Mouse (Mus musculus) forebrain, embryonic 11.5 days (tissue): ENCODE results near the gene Nlrp9b. TPM values are rescaled to one million over a fixed set of nuclear protein-coding genes. Genes with fewer than 3 reads are reported as not detected.
"Not testable (repeated sequence)": the region's sequence is repeated elsewhere in the genome, so short reads cannot be mapped to it uniquely, and the experiment has no call there.

Source experiments
- ATAC-seq: fragments of 200-750 bp; cut with Nextera tagmentation; replicated peaks from 2 replicates; pipeline ENCODE4 v1.8.0; 2017; ENCODE audit warnings: moderate TSS enrichment; ENCODE audit not compliant: low FRiP score
- DNase-seq: peaks from one replicate; pipeline ENCODE4 v3.0.0-alpha.2; 2017; ENCODE audit warnings: low spot score
- H3K27ac ChIP-seq: fragments of 300-500 bp; sonication (generic); 2 replicates; pipeline ENCODE4 v1.5.1; 2014; ENCODE audit warnings: low read depth, low read length
- H3K27me3 ChIP-seq: fragments of 300-500 bp; sonication (generic); 2 replicates; pipeline ENCODE4 v1.6.1; 2014; ENCODE audit warnings: mild to moderate bottlenecking, low read length, mixed read lengths; ENCODE audit not compliant: control insufficient read depth, insufficient read depth
- H3K36me3 ChIP-seq: fragments of 300-500 bp; sonication (generic); 2 replicates; pipeline ENCODE4 v1.6.1; 2014; ENCODE audit warnings: mild to moderate bottlenecking, low read length, moderate library complexity, mixed read lengths; ENCODE audit not compliant: control insufficient read depth, insufficient read depth
- H3K4me1 ChIP-seq: fragments of 300-500 bp; sonication (generic); replicated peaks from 2 replicates; pipeline ENCODE4 v1.6.1; 2014; ENCODE audit warnings: low read length, mixed read lengths; ENCODE audit not compliant: control insufficient read depth, insufficient read depth
- H3K4me2 ChIP-seq: fragments of 300-500 bp; sonication (generic); 2 replicates; pipeline ENCODE4 v1.6.1; 2014; ENCODE audit warnings: low read depth, mild to moderate bottlenecking, low read length, moderate library complexity, mixed read lengths; ENCODE audit not compliant: severe bottlenecking
- H3K4me3 ChIP-seq: fragments of 300-500 bp; sonication (generic); 2 replicates; pipeline ENCODE4 v1.5.1; 2014; ENCODE audit warnings: low read depth, low read length
- H3K9ac ChIP-seq: fragments of 300-500 bp; sonication (generic); 2 replicates; pipeline ENCODE4 v1.6.1; 2014; ENCODE audit warnings: low read length
- H3K9me3 ChIP-seq: fragments of 300-500 bp; sonication (generic); 2 replicates; pipeline ENCODE4 v1.6.1; 2016; ENCODE audit warnings: low read length, mixed read lengths; ENCODE audit not compliant: control insufficient read depth
- WGBS: fragments of 180-500 bp; shearing (Covaris S2); extraction: QIAGEN DNeasy Blood & Tissue Kit; methylation state at CpG from one replicate; pipeline ENCODE4 v1.1.7; 2014; 5-methylcytosine and 5-hydroxymethylcytosine counted together
- polyA plus RNA-seq: library from polyadenylated mRNA; unstranded; fragments of >200 nt; fragmentation: Nextera tagmentation; extraction: Ambion mirVana; gene quantifications from 2 replicates; pipeline ENCODE4 v1.2.1, GENCODE M21; 2014

Gene Nlrp9b
- polyA plus RNA-seq, 1 experiment from 2014 or later: not detected

DNA sequence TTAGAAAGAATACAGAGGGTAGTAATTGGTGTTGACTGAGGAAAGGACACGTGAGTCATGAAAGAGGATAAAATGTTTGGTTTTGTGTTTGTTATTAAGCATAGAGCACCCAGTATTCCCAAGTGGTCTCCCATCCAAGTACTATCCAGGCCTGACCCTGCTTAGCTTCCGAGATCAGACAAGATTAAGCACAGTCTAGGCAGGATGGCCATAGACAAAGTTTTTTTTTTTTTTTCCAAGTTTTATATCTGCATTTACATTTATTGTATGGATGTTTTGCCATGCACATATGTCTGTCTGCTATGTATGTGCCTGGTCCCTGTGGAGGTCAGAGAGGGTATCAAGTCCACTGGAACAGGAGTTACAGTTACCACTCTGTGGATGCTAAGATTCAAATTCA lies 18.7 kb downstream of the Nlrp9b start:
- WGBS: 81% methylated on average over 2 of the region's 2 CpGs
- Histone ChIP-seq H3K27me3 (no peaks in the 10 kb centered on the region), H3K4me3 (no peak overlapping the region), H3K36me3 (no peaks in the 10 kb centered on the region), H3K4me1 (no peaks in the 10 kb centered on the region), H3K9me3 (no peaks in the 10 kb centered on the region; the same call in 1 of the 2 replicates), H3K9ac (no peak overlapping the region), H3K27ac (no peak overlapping the region), H3K4me2 (no peak overlapping the region)
- DNase-seq (no peak), ATAC-seq (no peak)

DNA sequence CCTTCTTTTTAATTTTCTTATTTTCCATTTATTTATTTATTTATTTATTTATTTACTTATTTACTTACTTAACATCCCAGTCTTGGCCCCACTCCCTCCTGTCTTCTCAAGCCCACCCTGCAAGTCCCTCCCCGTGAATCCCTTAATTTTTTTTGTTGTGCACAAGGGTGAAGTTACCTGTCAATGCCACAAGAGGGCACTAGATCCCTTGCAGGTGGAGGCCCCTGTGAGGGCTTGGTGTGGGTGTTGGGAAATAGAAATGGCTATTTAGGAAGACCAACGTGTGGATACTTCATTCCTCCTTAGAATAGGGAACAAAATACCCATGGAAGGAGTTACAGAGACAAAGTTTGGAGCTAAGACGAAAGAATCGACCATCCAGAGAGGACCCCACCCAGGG lies 72.8 kb downstream of the Nlrp9b start:
- not testable (repeated sequence) for H3K4me3 ChIP-seq, DNase-seq, H3K9ac ChIP-seq, H3K36me3 ChIP-seq, H3K4me1 ChIP-seq, H3K9me3 ChIP-seq, H3K27ac ChIP-seq, ATAC-seq, H3K4me2 ChIP-seq, H3K27me3 ChIP-seq
- 66% methylated on average over 4 of the region's 4 CpGs for WGBS

DNA sequence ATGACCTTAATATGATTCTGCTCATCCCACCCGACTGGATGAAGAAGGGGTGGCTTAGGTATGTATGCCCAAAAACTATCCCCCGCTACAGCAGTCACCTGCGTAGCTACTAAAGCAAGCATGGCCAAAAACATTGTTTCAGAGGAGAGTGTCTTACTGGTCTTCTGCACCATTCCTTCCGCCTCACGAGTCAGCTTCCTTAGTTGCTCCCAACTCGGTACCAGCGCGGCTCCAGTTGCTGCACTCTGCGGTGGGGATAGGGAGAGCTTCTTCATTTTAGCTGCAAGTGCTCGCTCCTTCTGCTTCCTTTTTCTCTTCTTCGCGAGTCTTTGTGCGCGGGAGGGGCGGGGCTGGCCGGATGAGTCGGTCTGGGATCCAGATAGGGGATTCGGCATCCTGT lies 86.9 kb downstream of the Nlrp9b start:
- 62% methylated on average over 18 of the region's 18 CpGs for WGBS
- not testable (repeated sequence) for H3K27me3 ChIP-seq, ATAC-seq, DNase-seq, H3K4me1 ChIP-seq, H3K27ac ChIP-seq, H3K4me3 ChIP-seq, H3K9me3 ChIP-seq, H3K9ac ChIP-seq, H3K36me3 ChIP-seq, H3K4me2 ChIP-seq

DNA sequence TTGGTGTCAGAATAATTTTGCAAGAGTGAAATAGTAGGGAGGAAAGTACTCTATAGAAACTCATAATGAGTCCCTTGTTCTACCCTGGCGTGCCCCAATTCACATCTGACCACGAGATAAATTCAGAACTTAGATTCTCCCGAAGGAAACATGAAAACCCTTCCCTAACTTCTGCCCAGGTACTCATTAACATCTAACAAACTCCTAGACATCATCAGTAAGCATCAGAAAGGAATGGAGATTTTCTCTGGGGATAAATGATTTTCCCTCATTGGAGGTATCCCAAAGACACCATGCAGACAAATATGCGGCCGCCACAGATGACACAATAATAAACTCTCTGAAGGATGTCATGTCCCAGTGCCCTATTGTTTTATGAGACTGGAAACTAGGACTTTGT lies 108.1 kb downstream of the Nlrp9b start, which contains the start of gene Vmn1r91:
TSS of gene Vmn1r91 (plus strand) at position 301 of the 400 bp plus-strand sequence.
- not testable (repeated sequence) for H3K9ac ChIP-seq, H3K4me3 ChIP-seq, H3K4me2 ChIP-seq, H3K4me1 ChIP-seq, H3K36me3 ChIP-seq, DNase-seq, H3K27me3 ChIP-seq, ATAC-seq, H3K27ac ChIP-seq, H3K9me3 ChIP-seq
- WGBS: 84% methylated on average over 5 of the region's 5 CpGs

DNA sequence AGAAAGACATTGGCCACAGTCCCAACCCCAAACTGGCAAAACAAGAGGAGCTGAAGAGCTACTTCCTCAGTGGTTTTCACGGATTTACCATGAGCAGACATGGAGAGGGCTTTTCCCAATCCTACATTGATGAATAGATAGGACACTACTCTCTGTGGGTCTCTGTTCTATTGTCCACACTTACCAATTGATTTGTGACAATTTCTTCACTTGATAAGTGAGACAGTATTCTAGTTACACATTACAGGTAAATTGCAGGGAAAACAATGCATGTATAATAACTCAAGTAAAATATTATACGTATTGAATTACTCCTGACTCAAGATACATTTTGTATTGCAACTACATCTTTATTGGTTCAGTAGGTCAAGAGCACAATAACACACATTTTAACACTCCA lies 131.2 kb downstream of the Nlrp9b start, which contains the start of gene Gm16442:
TSS of gene Gm16442 (minus strand) at position 101 of the 400 bp plus-strand sequence.
- not testable (repeated sequence) for H3K27ac ChIP-seq, H3K36me3 ChIP-seq, H3K9ac ChIP-seq, DNase-seq, H3K4me1 ChIP-seq, ATAC-seq, H3K27me3 ChIP-seq, H3K9me3 ChIP-seq, H3K4me2 ChIP-seq, H3K4me3 ChIP-seq
- no CpG with 5 or more reads among the region's 2 CpGs for WGBS

Other genes with a start within 250 kb of the Nlrp9b start
- 56.0 and 59.2 TPM in 2 replicates for gene Nectin2, start 241.0 kb upstream of the Nlrp9b start, polyA plus RNA-seq
- 17.6 and 21.5 TPM in 2 replicates for gene Bcam, start 220.4 kb upstream of the Nlrp9b start, polyA plus RNA-seq
- 0.28 and 0.84 TPM in 2 replicates for gene Cblc, start 194.7 kb upstream of the Nlrp9b start, polyA plus RNA-seq
- gene Bcl3, start 168.7 kb upstream of the Nlrp9b start, polyA plus RNA-seq: 0.51 and 1.1 TPM in 2 replicates
- not detected in 2 replicates for gene Gm19345, start 139.5 kb upstream of the Nlrp9b start, polyA plus RNA-seq
- 0.32 TPM in 1 of 2 replicates, not detected in the other for gene Ceacam16, start 130.2 kb upstream of the Nlrp9b start, polyA plus RNA-seq
- gene Ceacam19, start 103.5 kb upstream of the Nlrp9b start, polyA plus RNA-seq: not detected in 2 replicates
- 2.6 and 2.8 TPM in 2 replicates for gene Pvr, start 70.3 kb upstream of the Nlrp9b start, polyA plus RNA-seq
- 0.13 TPM in 1 of 2 replicates, not detected in the other for gene Igsf23, start 40.7 kb upstream of the Nlrp9b start, polyA plus RNA-seq
- gene Ceacam20, start 26.1 kb upstream of the Nlrp9b start, polyA plus RNA-seq: not detected in 2 replicates
- not detected in 2 replicates for gene Vmn1r91, start 108.2 kb downstream of the Nlrp9b start, polyA plus RNA-seq
- not detected in 2 replicates for gene Gm16442, start 131.1 kb downstream of the Nlrp9b start, polyA plus RNA-seq
- gene Vmn1r93, start 147.6 kb downstream of the Nlrp9b start, polyA plus RNA-seq: not detected in 2 replicates
- not detected in 2 replicates for gene Vmn1r94, start 176.9 kb downstream of the Nlrp9b start, polyA plus RNA-seq
- gene Vmn1r95, start 202.2 kb downstream of the Nlrp9b start, polyA plus RNA-seq: not detected in 2 replicates
- not detected in 2 replicates for gene Gm6164, start 214.1 kb downstream of the Nlrp9b start, polyA plus RNA-seq
- not detected in 2 replicates for gene Gm4498, start 242.4 kb downstream of the Nlrp9b start, polyA plus RNA-seq